Mouse (Mus musculus): ENCODE measurements at regions not wholly inside any gene's neighbourhood (a gene's known extent, or its start where the extent isn't known, plus 50 kb on each side); places are given as distances from the start of the nearest gene placed in this dataset.

DNA sequence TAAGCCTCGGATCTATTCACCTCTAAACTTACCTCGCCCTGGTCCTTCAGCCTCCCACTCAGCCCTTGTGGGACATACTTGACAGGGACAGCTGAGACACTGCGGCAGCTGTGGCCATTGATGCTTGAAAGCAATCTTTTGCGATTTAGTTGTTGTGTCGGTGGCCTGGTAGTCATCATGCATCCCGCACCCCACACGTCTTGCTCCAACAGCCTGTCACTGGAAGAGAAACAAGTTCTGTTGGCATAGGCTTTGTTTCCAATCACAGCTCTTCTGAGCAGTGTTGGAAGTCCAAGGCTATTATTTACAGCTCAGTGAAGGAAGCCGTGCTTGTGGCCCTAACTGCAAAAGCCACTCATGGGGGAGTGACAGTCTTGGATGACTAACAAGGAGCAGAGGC, 480.2 kb upstream of the Castor2 start:
- no peak overlapping the region for H3K4me3 ChIP-seq
- intact Hi-C loops (cut with DNase I) = no loop called here
- H3K27ac ChIP-seq = no peak overlapping the region
- DNase-seq = no peak
- no peak for TF ChIP-seq CTCF (IDR thresholded peaks at IDR 0.05)

GRCm38 (mm10) chr5:133601241-133601739, 498.2 kb upstream of the Castor2 start:
- DNase-seq = no peak
- no peak overlapping the region for H3K4me3 ChIP-seq
- no peak for TF ChIP-seq CTCF (IDR thresholded peaks at IDR 0.05)
- no peak overlapping the region for H3K27ac ChIP-seq
- intact Hi-C loops (cut with DNase I) = no loop called here

DNA sequence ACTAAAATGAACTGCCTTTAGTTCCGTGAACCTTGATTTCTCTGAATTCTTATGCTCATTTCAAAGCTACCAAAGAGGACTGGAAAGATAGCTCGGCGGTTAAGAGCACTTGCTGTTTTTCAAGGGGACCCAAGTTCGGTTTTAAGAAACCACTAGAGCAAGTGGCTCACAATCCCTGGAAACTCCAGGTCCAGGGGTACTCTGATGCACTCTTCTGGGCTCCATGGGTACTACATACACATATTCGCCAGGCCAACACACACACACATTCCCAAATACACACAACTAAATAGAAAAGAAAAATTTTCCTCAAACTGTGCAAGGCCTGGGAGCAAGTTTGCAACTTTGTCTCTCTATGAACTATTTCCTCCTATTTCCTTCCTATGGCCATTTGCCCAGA, 498.9 kb upstream of the Castor2 start:
- intact Hi-C loops (cut with DNase I) = no loop called here
- TF ChIP-seq CTCF (IDR thresholded peaks at IDR 0.05) = peak; percentile 44
- no peak overlapping the region for H3K27ac ChIP-seq
- DNase-seq = no peak
- no peak overlapping the region for H3K4me3 ChIP-seq

DNA sequence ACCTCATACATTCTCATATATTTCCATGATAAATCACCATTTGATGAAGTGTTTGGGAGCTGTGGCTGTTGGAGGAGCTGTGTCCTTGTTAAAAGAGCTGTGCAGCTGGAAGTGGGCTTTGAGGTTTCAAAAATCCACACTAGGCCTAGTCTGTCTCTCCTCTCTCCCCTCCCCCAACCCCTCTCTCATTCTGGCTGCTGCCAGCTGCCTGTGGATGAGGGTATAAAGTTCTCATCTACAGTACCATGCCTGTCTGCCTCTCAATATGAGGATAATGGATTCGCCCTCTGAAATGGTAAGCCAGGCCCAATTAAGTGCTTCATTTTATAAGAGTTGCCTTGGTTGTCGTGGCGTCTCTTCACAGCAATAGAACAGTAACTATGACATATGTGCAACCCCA, 501.4 kb upstream of the Castor2 start:
- H3K4me3 ChIP-seq = no peak overlapping the region
- intact Hi-C loops (cut with DNase I) = no loop called here
- no peak overlapping the region for H3K27ac ChIP-seq
- DNase-seq = no peak
- no peak for TF ChIP-seq CTCF (IDR thresholded peaks at IDR 0.05)

- no peak for DNase-seq
- Histone ChIP-seq H3K4me3 (no peak overlapping the region), H3K27ac (no peak overlapping the region)
- no peak for TF ChIP-seq CTCF (IDR thresholded peaks at IDR 0.05)
- intact Hi-C loops (cut with DNase I) = loop anchor here (10.0 kb wide), 2 partner anchors 222 to 1472 kb away; no protein-coding TSS in a partner anchor
These were observed 513.0 kb upstream of the Castor2 start for GRCm38 (mm10) chr5:133586492-133586891.

GRCm38 (mm10) chr5:133585181-133585580, 514.3 kb upstream of the Castor2 start:
- Histone ChIP-seq H3K4me3 (no peak overlapping the region), H3K27ac (no peak overlapping the region)
- intact Hi-C loops (cut with DNase I) = loop anchor here (10.0 kb wide), 2 partner anchors 220 to 1470 kb away; no protein-coding TSS in a partner anchor
- TF ChIP-seq CTCF (IDR thresholded peaks at IDR 0.05) = peak; percentile 73
- peak; percentile 52 for DNase-seq

DNA sequence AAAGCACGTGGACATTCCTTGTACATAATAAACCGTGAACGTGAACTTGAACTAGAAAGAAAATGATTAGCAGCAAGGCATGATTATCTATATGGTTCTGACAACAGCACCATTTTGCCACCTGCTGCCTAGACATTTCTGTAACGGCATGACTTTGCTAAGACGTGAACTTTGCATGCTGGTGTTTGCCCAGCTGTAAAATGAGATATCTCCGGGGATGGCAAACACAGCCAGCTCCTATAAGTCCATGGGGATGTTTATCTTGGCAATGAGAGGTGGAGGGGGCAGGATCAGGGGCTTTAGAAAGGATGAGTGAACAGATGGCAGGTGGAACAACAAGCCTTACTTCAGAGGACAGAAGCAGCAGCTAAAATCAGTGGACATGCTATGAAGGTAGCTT, 522.9 kb upstream of the Castor2 start:
- DNase-seq = no peak

DNA sequence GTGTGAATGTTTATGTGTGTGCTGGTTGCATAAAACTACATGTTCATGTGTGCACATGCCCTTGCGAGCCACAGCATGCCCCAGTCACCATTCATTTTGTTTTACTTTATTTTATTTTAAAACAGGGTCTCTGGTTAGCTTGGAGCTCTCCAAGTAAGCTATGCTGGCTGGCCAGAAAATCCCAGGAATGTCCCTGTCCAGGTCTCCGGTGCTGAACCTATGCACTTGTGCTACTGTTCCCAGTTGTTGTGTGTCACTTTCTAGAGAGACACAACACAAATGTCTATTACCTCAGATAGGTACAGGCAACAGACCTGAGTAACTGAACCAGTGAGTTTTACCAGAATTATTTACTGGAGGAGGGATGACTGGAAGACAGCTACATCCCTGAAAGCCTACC, 530.4 kb upstream of the Castor2 start:
- Histone ChIP-seq H3K4me3 (no peak overlapping the region), H3K27ac (no peak overlapping the region)
- no peak for TF ChIP-seq CTCF (IDR thresholded peaks at IDR 0.05)
- intact Hi-C loops (cut with DNase I) = no loop called here
- DNase-seq = no peak

More for the DNA sequence above, 522.9 kb upstream of the Castor2 start:
- H3K4me3 ChIP-seq = no peak overlapping the region
- intact Hi-C loops (cut with DNase I) = no loop called here
- H3K27ac ChIP-seq = no peak overlapping the region
- no peak for TF ChIP-seq CTCF (IDR thresholded peaks at IDR 0.05)

DNA sequence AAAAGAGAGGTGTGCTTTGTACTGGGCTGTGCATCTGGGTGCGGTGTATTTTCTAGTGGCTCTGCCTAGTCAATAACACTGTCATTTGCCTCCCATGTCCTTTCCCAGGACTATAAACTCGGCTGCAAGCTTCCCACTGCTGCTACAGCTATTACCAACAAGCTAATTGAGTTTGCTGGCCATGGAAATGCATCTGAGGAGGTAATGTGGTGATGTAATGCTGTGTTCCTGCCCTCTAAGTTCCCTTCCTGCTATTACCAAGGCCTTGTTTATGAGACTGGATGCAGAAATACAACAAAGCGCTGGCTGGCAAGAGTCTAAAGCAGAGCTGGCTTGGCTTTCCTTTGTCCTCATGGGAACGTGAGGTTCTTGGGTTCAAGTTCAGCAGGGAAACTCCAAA, 533.0 kb upstream of the Castor2 start:
- intact Hi-C loops (cut with DNase I) = no loop called here
- DNase-seq = no peak
- no peak overlapping the region for H3K27ac ChIP-seq
- no peak overlapping the region for H3K4me3 ChIP-seq
- no peak for TF ChIP-seq CTCF (IDR thresholded peaks at IDR 0.05)

- intact Hi-C loops (cut with DNase I) = no loop called here
- TF ChIP-seq CTCF (IDR thresholded peaks at IDR 0.05) = no peak
- no peak for DNase-seq
These were observed 548.9 kb upstream of the Castor2 start for GRCm38 (mm10) chr5:133550657-133551056.

DNA sequence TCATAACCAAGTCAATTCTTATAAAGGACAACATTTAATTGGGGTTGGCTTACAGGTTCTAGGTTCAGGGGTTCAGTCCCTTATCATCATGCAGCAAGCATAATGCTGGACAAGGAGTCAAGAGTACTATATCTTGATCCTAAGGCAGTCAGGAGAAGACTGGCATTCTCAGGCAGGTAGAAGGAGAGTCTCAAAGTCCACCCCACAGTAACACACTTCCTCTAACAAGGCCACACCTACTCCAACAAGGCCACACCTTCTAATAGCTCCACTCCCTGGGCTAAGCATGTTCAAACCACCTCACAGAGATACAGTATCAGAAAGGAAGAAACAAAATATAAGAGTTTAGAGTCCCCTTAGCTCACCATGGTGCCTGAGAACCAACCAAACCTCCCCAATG, 557.3 kb upstream of the Castor2 start:
- intact Hi-C loops (cut with DNase I) = no loop called here
- H3K4me3 ChIP-seq = no peak overlapping the region
- DNase-seq = no peak
- no peak overlapping the region for H3K27ac ChIP-seq
- no peak for TF ChIP-seq CTCF (IDR thresholded peaks at IDR 0.05)

More at GRCm38 (mm10) chr5:133550657-133551056, 548.9 kb upstream of the Castor2 start:
- Histone ChIP-seq H3K27ac (no peak overlapping the region), H3K4me3 (no peak overlapping the region)

GRCm38 (mm10) chr5:133532678-133533077, 566.8 kb upstream of the Castor2 start:
- Histone ChIP-seq H3K27ac (no peak overlapping the region), H3K4me3 (no peak overlapping the region)
- DNase-seq = peak; percentile 24
- peak; percentile 60 for TF ChIP-seq CTCF (IDR thresholded peaks at IDR 0.05)
- intact Hi-C loops (cut with DNase I) = no loop called here

- intact Hi-C loops (cut with DNase I) = no loop called here
- Histone ChIP-seq H3K4me3 (no peak overlapping the region), H3K27ac (no peak overlapping the region)
- DNase-seq = no peak
- TF ChIP-seq CTCF (IDR thresholded peaks at IDR 0.05) = no peak
These were observed 593.9 kb upstream of the Castor2 start for GRCm38 (mm10) chr5:133505661-133506060.

- TF ChIP-seq CTCF (IDR thresholded peaks at IDR 0.05) = no peak
- Histone ChIP-seq H3K27ac (peak overlapping the region; percentile 92), H3K4me3 (peak overlapping the region; percentile 54)
- intact Hi-C loops (cut with DNase I) = loop anchor here (5.0 kb wide), 1 partner anchor 51 kb away; no protein-coding TSS in a partner anchor
- DNase-seq = peak; percentile 92
These were observed 611.7 kb upstream of the Castor2 start for GRCm38 (mm10) chr5:133487806-133488290.

Data from gastrocnemius, adult 2 months (tissue).